Mouse (Mus musculus): ENCODE data around the gene Pnliprp2. TPM values are rescaled to one million over a fixed set of nuclear protein-coding genes. Genes with fewer than 3 reads are reported as not detected.

Gene Pnliprp2
- polyA plus RNA-seq, 1 experiment from 2014 or later, result 0.36 TPM

- ATAC-seq (replicated peaks; ENCODE audit: low FRiP score, low read depth), result no peak
- no peaks in the 10 kb centered on the region for H3K27me3 ChIP-seq (ENCODE audit: insufficient read depth, low read length)
- H3K4me2 ChIP-seq (ENCODE audit: low read length), result no peak overlapping the region
- H3K36me3 ChIP-seq (ENCODE audit: insufficient read depth, low read length), result 0 out of 2 replicates have a peak, but pooled peaks cover 3% of the 10 kb centered on the region
- WGBS, result 41% methylated on average over 20 of the region's 20 CpGs
- TF ChIP-seq CTCF (IDR thresholded peaks at IDR 0.05; ENCODE audit: low read depth), result no peak
- H3K27ac ChIP-seq, result peak overlapping the region; percentile 25; the same call in 1 of the 2 replicates
- no peak overlapping the region for H3K4me3 ChIP-seq (replicated peaks; ENCODE audit: low read depth, low read length)
- no peak overlapping the region for H3K9ac ChIP-seq (ENCODE audit: low read depth, low read length)
- peaks cover 9% of the 10 kb centered on the region for H3K4me1 ChIP-seq (replicated peaks; ENCODE audit: insufficient read depth, low read length)
- no peaks in the 10 kb centered on the region for H3K9me3 ChIP-seq (replicated peaks; ENCODE audit: low read length)
- peak; percentile 29 for DNase-seq (ENCODE audit: low spot score)
Measured at GRCm38 (mm10) chr19:58822454-58823200, 63.1 kb downstream of the Pnliprp2 start.

- H3K4me3 ChIP-seq (replicated peaks; ENCODE audit: low read depth, low read length), result no peak overlapping the region
- 84% methylated on average over 3 of the region's 3 CpGs for WGBS
- no peaks in the 10 kb centered on the region for H3K9me3 ChIP-seq (replicated peaks; ENCODE audit: low read length)
- no peak overlapping the region for H3K9ac ChIP-seq (ENCODE audit: low read depth, low read length)
- 0 out of 2 replicates have a peak, but pooled peaks cover 3% of the 10 kb centered on the region for H3K36me3 ChIP-seq (ENCODE audit: insufficient read depth, low read length)
- ATAC-seq (replicated peaks; ENCODE audit: low FRiP score, low read depth) (no peak), DNase-seq (ENCODE audit: low spot score) (no peak)
- no peak for TF ChIP-seq CTCF (IDR thresholded peaks at IDR 0.05; ENCODE audit: low read depth)
- H3K4me1 ChIP-seq (replicated peaks; ENCODE audit: insufficient read depth, low read length), result peaks cover 9% of the 10 kb centered on the region
- no peaks in the 10 kb centered on the region for H3K27me3 ChIP-seq (ENCODE audit: insufficient read depth, low read length)
- H3K27ac ChIP-seq, result no peak overlapping the region
- H3K4me2 ChIP-seq (ENCODE audit: low read length), result no peak overlapping the region
Measured at GRCm38 (mm10) chr19:58823301-58823700, 63.8 kb downstream of the Pnliprp2 start.

GRCm38 (mm10) chr19:58824316-58824715, 64.8 kb downstream of the Pnliprp2 start:
- Histone ChIP-seq H3K36me3 (ENCODE audit: insufficient read depth, low read length) (0 out of 2 replicates have a peak, but pooled peaks cover 3% of the 10 kb centered on the region), H3K27me3 (ENCODE audit: insufficient read depth, low read length) (no peaks in the 10 kb centered on the region), H3K27ac (no peak overlapping the region), H3K4me1 (replicated peaks; ENCODE audit: insufficient read depth, low read length) (peaks cover 4% of the 10 kb centered on the region), H3K9me3 (replicated peaks; ENCODE audit: low read length) (no peaks in the 10 kb centered on the region), H3K9ac (ENCODE audit: low read depth, low read length) (no peak overlapping the region), H3K4me3 (replicated peaks; ENCODE audit: low read depth, low read length) (no peak overlapping the region), H3K4me2 (ENCODE audit: low read length) (no peak overlapping the region)
- 73% methylated on average over 1 of the region's 1 CpGs for WGBS
- ATAC-seq (replicated peaks; ENCODE audit: low FRiP score, low read depth), result no peak
- TF ChIP-seq CTCF (IDR thresholded peaks at IDR 0.05; ENCODE audit: low read depth), result no peak
- DNase-seq (ENCODE audit: low spot score), result no peak

Other genes with a start within 250 kb of the Pnliprp2 start
- gene Ccdc172, start 247.7 kb upstream of the Pnliprp2 start, polyA plus RNA-seq (2015; fragmentation: Nextera tagmentation; extraction: Ambion mirVana), result not detected in 2 replicates
- gene Pnlip, start 107.2 kb upstream of the Pnliprp2 start, polyA plus RNA-seq (2015; fragmentation: Nextera tagmentation; extraction: Ambion mirVana), result not detected in 2 replicates
- not detected in 2 replicates for gene Pnliprp1, start 30.8 kb upstream of the Pnliprp2 start, polyA plus RNA-seq (2015; fragmentation: Nextera tagmentation; extraction: Ambion mirVana)
- gene 1700019N19Rik, start 34.7 kb downstream of the Pnliprp2 start, polyA plus RNA-seq (2015; fragmentation: Nextera tagmentation; extraction: Ambion mirVana), result not detected in 2 replicates
- gene Eno4, start 183.7 kb downstream of the Pnliprp2 start, polyA plus RNA-seq (2015; fragmentation: Nextera tagmentation; extraction: Ambion mirVana), result 0.37 and 0.51 TPM in 2 replicates
- gene Hspa12a, start 183.9 kb downstream of the Pnliprp2 start, polyA plus RNA-seq (2015; fragmentation: Nextera tagmentation; extraction: Ambion mirVana), result 13.4 and 14.5 TPM in 2 replicates

Measured in kidney, postnatal 0 days (tissue).